Mouse (Mus musculus): ENCODE data around the gene Arl14ep.

GRCm38 (mm10) chr2:106958916-106959315 is 15.3 kb downstream of the Arl14ep start:
- TF ChIP-seq CTCF (IDR thresholded peaks at IDR 0.05; ENCODE audit: low read depth, low read length) (no peak), POLR2A (IDR thresholded peaks at IDR 0.05; ENCODE audit: extremely low read depth, insufficient read depth, low read length) (no peak)
